Mouse (Mus musculus) lung, adult 2 months (tissue): ENCODE data around the gene Dagla.

Experiments used
- CTCF ChIP-seq: fragments of 200-500 bp; IDR thresholded peaks from 2 replicates; pipeline ENCODE4 v1.5.1; 2011; ENCODE audit warnings: mild to moderate bottlenecking, low read length, control low read depth; ENCODE audit not compliant: insufficient read depth
- POLR2A ChIP-seq: fragments of 200-500 bp; IDR thresholded peaks from 2 replicates; pipeline ENCODE4 v1.6.1; 2011; ENCODE audit warnings: low read depth, mild to moderate bottlenecking, control low read depth, low read length, borderline replicate concordance; ENCODE audit errors: extremely low read depth

- TF ChIP-seq POLR2A (no peak), CTCF (no peak)
Observed at GRCm38 (mm10) chr19:10317358-10317757, 12.7 kb upstream of the Dagla start.
